Mouse (Mus musculus) brain, embryonic 18.5 days (tissue): ENCODE data around the gene Prune2.
"Not testable (repeated sequence)": the region's sequence is repeated elsewhere in the genome, so short reads cannot be mapped to it uniquely, and the experiment has no call there.

Experiments
- DNase-seq: peaks from one replicate; pipeline ENCODE4 v3.0.0-alpha.2; 2012; ENCODE audit warnings: low read depth, low spot score

The Prune2 gene

DNA sequence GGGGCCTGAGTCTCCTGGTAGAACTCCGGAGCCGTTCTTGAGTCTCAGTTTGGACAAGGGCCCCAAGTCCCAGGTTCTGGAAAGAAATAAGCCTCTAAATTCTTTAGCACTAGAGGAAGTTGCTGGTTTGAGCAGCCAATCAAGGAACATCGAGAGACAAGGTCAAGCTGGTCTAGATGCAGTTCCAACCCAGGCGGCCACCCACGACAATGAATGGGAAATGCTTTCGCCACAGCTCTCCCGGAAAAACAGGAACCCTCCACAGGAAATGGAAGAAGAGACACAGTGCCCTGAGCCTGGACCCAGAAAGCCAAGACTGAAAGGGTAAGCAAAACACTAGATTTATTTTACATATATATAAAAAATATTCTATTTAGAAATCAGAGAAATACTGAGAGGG lies 169.5 kb downstream of the Prune2 start:
- no peak for DNase-seq

DNA sequence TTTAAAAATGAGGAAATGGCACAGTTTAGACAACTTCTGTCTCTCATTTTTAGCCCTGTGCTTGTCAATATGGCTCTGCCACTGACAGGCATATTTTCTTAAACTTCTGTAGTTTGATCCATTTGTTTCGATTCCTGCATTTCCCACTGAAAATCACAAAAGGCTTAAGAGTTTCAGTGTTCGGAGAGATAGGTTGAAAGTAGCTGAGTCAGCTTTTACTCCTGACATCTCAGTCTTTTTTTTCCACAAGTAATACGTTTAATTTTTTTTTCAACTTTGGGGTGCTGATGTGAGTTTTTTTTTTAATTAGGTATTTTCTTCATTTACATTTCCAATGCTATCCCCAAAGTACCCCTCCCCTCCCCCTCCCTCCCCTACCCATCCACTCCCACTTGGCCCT lies 174.6 kb downstream of the Prune2 start:
- DNase-seq, result no peak

DNA sequence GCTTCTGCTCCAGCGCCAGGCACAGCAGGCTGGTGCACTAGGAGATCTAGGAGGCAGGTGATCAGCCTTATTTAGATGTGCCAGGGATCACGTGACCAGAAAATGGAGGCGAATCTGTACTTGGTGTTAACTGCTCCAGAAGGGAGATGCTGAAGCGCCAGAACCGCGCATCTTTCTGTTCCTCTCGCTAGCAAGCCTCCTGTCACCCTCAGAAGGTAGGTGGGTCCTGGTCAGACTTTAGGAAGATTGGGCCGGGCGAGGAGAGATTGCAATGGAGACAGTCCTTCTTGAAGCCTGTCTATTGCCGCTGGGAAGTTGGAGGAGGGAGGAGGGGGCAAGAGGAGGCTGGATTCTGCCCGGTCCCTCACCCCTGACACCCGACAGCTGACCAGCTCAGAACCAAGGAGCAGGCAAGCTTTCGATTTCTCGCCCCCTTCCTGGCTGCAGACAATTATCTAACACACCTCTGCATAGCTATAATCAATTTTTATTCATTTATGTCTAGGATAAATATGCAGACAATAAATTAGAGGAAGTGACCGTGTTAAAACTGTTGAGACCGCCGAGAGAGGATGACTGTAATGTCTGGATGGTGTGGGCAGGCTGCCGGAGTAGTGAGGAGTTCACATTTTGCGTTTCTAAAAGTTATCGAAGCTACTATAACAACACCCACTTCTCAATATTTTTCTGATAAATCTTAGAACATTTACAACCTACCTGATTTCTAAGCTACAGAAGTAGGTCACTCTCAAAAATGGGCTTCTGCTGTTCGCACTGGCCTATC lies 181.0 kb downstream of the Prune2 start:
- DNase-seq, result peak; percentile 50

GRCm38 (mm10) chr19:17137656-17138055 lies 181.7 kb downstream of the Prune2 start:
- DNase-seq, result no peak

- no peak for DNase-seq
Observed at GRCm38 (mm10) chr19:17138144-17138915, 182.4 kb downstream of the Prune2 start.

GRCm38 (mm10) chr19:17140016-17140914 lies 184.3 kb downstream of the Prune2 start:
- no peak for DNase-seq

- no peak for DNase-seq
Observed at GRCm38 (mm10) chr19:17143245-17143644, 187.3 kb downstream of the Prune2 start.

DNA sequence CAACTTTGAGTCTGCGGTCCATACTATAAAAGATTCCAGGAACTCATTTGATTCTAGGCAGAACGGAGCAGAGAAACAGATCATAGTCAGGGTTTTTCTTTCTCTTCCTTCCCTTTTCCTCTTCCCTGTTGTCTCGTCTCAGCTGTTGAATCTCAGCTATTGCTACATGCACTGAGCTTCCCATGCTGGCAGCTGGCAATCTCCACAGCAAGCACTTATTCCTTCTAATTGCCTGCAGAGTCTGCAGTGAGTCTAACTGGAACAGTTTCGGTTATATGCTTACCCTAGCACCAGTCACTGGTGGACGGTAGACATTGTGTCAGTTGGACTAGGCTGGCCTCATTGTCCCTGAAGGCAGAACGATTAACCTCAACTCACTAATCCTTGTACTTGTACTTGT lies 188.3 kb downstream of the Prune2 start:
- no peak for DNase-seq

DNA sequence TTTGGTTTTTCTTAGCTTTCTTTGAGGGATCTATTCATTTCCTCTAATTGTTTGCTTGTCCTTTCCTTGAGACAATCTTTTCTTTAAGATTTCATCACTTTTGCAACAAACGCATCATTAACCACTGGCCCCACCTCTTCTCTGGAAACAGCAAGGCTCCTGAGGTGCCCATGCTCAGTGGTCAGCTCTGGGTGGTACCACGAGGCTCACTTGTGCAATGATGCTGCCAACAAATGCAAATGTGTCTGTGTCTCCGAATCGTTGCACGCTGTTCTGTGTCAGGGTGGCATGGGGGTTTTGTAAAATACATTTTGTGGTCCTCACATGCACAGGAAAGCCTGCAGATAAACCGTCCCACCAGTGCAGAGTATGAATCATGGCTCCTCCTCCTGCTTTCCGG lies 194.1 kb downstream of the Prune2 start:
- no peak for DNase-seq

DNA sequence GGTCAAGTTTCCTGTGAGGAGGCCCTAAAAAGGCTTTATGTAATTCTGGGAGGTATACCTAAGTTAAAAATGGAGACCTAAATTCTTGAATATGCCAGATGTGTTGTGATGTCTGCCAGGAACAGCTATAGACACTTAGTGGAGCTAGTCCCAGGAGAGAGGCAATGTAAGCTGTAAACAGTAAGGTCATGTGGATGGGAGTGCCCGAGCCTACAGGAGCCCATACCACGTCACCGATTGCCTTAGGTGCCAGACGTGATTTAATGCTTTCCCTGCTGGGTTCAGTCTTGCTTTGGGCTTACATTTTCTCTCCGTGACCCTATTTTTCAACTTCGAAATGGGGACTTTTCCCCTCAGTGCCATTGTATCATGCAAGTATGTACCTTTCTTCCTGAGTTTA lies 195.9 kb downstream of the Prune2 start:
- DNase-seq, result no peak

- no peak for DNase-seq
Observed at GRCm38 (mm10) chr19:17152461-17152860, 196.5 kb downstream of the Prune2 start.

- no peak for DNase-seq
Observed at GRCm38 (mm10) chr19:17153911-17154639, 198.2 kb downstream of the Prune2 start.

DNA sequence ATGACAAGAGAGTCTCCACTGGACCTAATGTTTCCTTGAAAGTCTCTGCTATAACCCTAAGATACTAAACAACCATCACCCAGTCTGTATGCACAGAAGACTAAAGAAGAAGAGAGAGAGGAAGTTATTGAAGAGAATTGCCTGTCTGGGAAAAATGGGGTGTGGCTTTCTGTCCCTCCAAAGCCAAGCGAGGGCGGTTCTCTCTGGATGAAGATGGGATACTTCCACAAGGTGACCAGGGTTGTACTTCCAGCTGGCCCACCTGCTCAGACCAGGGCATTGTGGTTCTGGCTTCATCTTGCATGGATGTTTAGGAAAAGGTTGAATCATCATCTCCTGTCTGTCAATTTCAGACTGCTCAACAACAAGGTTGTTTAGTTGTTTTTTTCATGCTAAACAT lies 199.3 kb downstream of the Prune2 start:
- no peak for DNase-seq

DNA sequence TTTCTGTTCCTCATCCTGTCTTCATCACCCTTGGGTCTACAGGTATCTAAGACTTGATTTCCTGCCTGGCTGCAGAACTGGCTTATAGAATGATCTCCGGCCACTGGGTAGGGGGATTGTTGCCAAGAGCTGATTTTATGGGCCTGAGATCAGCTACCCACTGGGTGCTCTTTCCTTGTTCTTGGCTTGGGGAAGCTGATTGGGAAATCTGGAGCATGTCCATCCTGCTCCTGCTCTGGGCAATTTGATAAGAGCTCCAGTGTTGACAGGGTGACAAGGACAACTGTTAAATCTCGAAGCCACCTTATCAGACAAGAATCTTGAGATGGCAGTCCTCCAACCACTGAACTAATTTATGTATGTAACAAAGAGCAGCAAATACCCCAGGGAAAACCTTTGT lies 203.8 kb downstream of the Prune2 start:
- no peak for DNase-seq

DNA sequence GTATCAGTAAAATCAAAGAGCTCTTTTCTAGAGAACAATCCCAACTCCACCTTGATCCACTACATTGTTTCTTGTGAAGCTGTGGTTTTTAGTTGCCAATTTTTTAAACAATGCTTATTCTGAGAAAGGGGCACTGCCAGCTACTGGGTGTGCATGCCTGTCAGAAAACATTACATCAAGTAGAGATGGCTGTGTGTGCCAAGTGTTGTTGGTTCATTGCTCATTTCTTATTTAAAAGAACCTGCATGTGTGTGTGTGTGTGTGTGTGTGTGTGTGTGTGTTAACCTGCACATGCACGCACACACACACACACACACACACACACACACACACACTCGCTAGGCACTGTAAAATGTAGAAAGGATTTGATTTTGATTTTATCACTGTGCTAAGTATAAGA lies 204.3 kb downstream of the Prune2 start:
- DNase-seq, result no peak

- no peak for DNase-seq
Observed at GRCm38 (mm10) chr19:17163511-17163953, 207.6 kb downstream of the Prune2 start.

- no peak for DNase-seq
Observed at GRCm38 (mm10) chr19:17166288-17166687, 210.4 kb downstream of the Prune2 start.

DNA sequence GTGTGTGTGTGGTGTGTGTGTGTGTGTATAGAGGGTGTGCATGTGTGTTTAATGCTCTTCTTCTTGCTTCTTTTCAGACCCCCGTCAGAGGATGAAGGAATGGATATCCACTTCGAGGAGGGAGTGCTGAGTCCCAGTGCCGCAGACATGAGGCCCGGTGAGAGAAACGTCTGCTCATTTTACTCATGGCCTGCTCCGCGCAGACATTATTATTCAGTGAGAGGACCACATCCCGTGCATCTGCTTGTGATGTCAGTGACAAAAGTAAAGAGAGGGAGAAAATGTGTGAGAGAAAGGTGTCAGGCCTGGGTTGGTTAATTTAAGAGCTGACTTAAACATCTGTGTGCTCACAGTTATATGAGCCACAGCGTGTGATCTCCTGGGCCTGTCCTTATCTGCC lies 212.3 kb downstream of the Prune2 start:
- no peak for DNase-seq

GRCm38 (mm10) chr19:17169746-17170145 lies 213.8 kb downstream of the Prune2 start:
- no peak for DNase-seq

GRCm38 (mm10) chr19:17174501-17174900 lies 218.6 kb downstream of the Prune2 start:
- DNase-seq, result not testable (repeated sequence)

GRCm38 (mm10) chr19:17180506-17180905 lies 224.6 kb downstream of the Prune2 start:
- DNase-seq, result no peak
